Mouse (Mus musculus): ENCODE measurements around the gene Gm20388. TPM values are rescaled to one million over a fixed set of nuclear protein-coding genes. Genes with fewer than 3 reads are reported as not detected.

Gene Gm20388
- polyA plus RNA-seq, 1 experiment, result 49.7 TPM

DNA sequence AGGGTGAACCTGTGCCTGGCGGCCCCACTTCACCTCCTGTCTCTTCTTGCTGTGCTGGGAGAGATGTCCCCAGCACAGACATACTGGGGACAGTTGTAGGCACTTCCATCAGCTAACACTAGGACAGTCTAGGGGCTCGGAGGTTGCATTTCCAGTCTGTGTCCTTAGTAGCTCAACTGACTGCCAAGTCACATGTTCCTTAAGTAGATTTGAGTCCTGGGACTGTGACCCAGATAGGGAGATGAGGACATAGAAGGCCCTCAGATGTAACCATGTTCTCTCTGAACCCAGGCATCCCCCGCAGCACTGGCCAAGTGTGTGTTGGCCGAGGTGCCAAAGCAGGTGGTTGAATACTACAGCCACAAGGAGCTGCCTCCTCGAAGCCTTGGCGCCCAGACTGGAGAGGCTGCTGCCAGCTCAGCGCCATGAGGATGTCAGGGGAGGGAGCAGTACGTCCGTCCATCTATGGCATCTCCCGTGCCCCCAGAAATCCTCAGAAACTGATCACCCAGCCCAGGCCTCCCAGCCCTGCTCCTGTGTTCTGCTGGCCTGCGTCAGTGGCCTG is 3223.6 kb downstream of the Gm20388 start:
- no peaks in the 10 kb centered on the region for H3K36me3 ChIP-seq (ENCODE audit: control insufficient read depth, insufficient read depth, low read length)
- no peak overlapping the region for H3K4me3 ChIP-seq (ENCODE audit: insufficient read depth, low read depth, low read length)
- WGBS, result 93% methylated on average over 11 of the region's 11 CpGs
- H3K27ac ChIP-seq (ENCODE audit: insufficient read depth, low read depth, low read length), result no peak overlapping the region
- no peak for TF ChIP-seq CTCF (conservative IDR thresholded peaks at IDR 0.05; ENCODE audit: insufficient read depth, insufficient read length, low read depth, low read length)
- no peak for TF ChIP-seq POLR2A (IDR thresholded peaks at IDR 0.05; ENCODE audit: low read depth, low read length)
- H3K27me3 ChIP-seq (replicated peaks; ENCODE audit: control insufficient read depth, insufficient read depth, low read length), result no peaks in the 10 kb centered on the region
- no peaks in the 10 kb centered on the region; the same call in 1 of the 2 replicates for H3K4me1 ChIP-seq (ENCODE audit: control insufficient read depth, insufficient read depth, low read length)
- DNase-seq, result no peak

DNA sequence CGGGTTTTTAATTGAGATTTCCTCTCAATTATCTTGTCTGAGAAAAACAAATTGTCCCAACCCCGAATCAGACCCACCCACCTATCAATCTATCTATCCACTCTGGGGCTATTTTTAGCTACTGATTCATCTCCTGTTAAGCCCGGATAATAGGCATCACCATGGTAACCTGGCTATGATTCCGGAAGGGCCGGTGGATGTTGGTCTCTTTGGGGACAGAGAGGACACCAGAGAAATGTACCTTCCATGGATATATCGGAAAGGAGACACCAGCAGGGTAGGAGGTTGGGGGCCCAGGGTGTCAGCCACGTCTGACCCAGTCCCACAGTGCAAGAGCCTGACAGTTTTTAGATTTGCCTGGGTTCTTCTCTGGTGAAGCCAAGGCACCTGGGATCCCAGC is 3224.8 kb downstream of the Gm20388 start:
- DNase-seq, result peak; percentile 55
- H3K27ac ChIP-seq (ENCODE audit: insufficient read depth, low read depth, low read length), result no peak overlapping the region
- H3K27me3 ChIP-seq (replicated peaks; ENCODE audit: control insufficient read depth, insufficient read depth, low read length), result no peaks in the 10 kb centered on the region
- no peak overlapping the region for H3K4me3 ChIP-seq (ENCODE audit: insufficient read depth, low read depth, low read length)
- TF ChIP-seq CTCF (conservative IDR thresholded peaks at IDR 0.05; ENCODE audit: insufficient read depth, insufficient read length, low read depth, low read length), result no peak
- TF ChIP-seq POLR2A (IDR thresholded peaks at IDR 0.05; ENCODE audit: low read depth, low read length), result no peak
- no peaks in the 10 kb centered on the region for H3K36me3 ChIP-seq (ENCODE audit: control insufficient read depth, insufficient read depth, low read length)
- no peaks in the 10 kb centered on the region; the same call in 1 of the 2 replicates for H3K4me1 ChIP-seq (ENCODE audit: control insufficient read depth, insufficient read depth, low read length)
- 32% methylated on average over 7 of the region's 7 CpGs for WGBS

DNA sequence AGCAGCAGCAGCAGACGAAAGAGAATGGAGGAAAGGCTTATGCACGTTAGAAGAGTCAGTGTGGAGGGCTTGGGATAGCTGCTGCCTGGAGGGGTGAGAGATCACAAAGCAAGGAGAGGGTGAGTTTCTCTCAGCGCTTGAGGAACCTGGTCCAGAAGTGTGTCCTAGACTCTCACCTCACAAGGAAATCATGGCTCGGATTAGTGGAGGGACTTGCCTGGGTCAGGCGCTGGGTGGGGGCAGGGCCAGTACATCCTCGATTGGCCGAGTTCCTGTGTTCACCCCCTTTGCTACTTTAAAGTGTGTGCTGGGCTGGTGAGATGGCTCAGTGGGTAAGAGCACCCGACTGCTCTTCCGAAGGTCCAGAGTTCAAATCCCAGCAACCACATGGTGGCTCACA is 3225.2 kb downstream of the Gm20388 start:
- no peaks in the 10 kb centered on the region for H3K27me3 ChIP-seq (replicated peaks; ENCODE audit: control insufficient read depth, insufficient read depth, low read length)
- H3K4me3 ChIP-seq (ENCODE audit: insufficient read depth, low read depth, low read length), result no peak overlapping the region
- no peaks in the 10 kb centered on the region for H3K36me3 ChIP-seq (ENCODE audit: control insufficient read depth, insufficient read depth, low read length)
- WGBS, result 50% methylated on average over 9 of the region's 9 CpGs
- TF ChIP-seq CTCF (conservative IDR thresholded peaks at IDR 0.05; ENCODE audit: insufficient read depth, insufficient read length, low read depth, low read length) (no peak), POLR2A (IDR thresholded peaks at IDR 0.05; ENCODE audit: low read depth, low read length) (no peak)
- no peaks in the 10 kb centered on the region; the same call in 1 of the 2 replicates for H3K4me1 ChIP-seq (ENCODE audit: control insufficient read depth, insufficient read depth, low read length)
- DNase-seq, result no peak
- H3K27ac ChIP-seq (ENCODE audit: insufficient read depth, low read depth, low read length), result no peak overlapping the region

DNA sequence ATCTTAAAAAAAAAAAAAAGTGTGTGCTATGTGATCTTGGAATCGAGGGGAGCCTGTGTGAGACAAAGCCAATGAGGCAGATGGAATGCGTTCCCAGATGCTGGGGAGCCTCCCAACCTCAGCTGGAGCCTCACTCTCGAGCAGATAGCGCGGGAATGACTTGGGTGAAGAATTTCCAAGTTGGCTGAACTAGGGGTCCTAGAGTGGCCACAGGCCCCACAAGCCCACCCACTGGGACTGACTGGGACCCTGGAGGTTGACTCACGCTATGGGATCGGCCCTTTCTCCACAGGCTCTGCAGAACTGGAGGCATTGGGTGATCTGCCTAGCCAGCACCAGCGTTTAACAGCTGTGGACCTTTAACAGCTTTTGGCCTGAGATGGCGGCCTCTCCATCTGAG is 3225.6 kb downstream of the Gm20388 start:
- no peak overlapping the region for H3K27ac ChIP-seq (ENCODE audit: insufficient read depth, low read depth, low read length)
- no peak for TF ChIP-seq CTCF (conservative IDR thresholded peaks at IDR 0.05; ENCODE audit: insufficient read depth, insufficient read length, low read depth, low read length)
- TF ChIP-seq POLR2A (IDR thresholded peaks at IDR 0.05; ENCODE audit: low read depth, low read length), result no peak
- H3K27me3 ChIP-seq (replicated peaks; ENCODE audit: control insufficient read depth, insufficient read depth, low read length), result no peaks in the 10 kb centered on the region
- no peaks in the 10 kb centered on the region for H3K36me3 ChIP-seq (ENCODE audit: control insufficient read depth, insufficient read depth, low read length)
- WGBS, result 85% methylated on average over 9 of the region's 9 CpGs
- H3K4me1 ChIP-seq (ENCODE audit: control insufficient read depth, insufficient read depth, low read length), result no peaks in the 10 kb centered on the region
- H3K4me3 ChIP-seq (ENCODE audit: insufficient read depth, low read depth, low read length), result no peak overlapping the region
- DNase-seq, result no peak

DNA sequence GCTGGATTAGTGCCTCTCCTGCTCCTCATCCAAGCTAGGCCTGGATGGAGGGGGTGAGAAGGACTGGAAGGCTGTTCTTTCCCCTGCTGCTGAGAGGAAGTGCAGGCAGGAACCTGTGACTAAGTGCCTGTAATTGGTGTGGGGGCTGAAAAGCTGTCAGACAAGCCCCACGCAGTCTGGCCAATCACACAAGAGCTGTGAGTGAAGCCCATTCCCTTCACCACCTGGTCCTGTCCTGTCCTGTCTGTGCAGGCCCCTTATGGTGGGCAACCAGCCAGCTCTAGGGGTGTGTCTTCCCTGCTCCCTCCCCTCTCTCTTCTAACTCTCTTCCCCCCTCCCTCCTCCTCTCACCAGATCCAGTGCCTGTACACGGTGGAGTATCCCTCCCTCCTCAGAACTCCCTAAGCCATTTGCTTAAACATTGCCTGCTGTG is 3227.0 kb downstream of the Gm20388 start:
- Histone ChIP-seq H3K4me1 (ENCODE audit: control insufficient read depth, insufficient read depth, low read length) (no peaks in the 10 kb centered on the region), H3K4me3 (ENCODE audit: insufficient read depth, low read depth, low read length) (no peak overlapping the region), H3K27ac (ENCODE audit: insufficient read depth, low read depth, low read length) (no peak overlapping the region), H3K36me3 (ENCODE audit: control insufficient read depth, insufficient read depth, low read length) (no peaks in the 10 kb centered on the region), H3K27me3 (replicated peaks; ENCODE audit: control insufficient read depth, insufficient read depth, low read length) (no peaks in the 10 kb centered on the region)
- DNase-seq, result no peak
- TF ChIP-seq CTCF (conservative IDR thresholded peaks at IDR 0.05; ENCODE audit: insufficient read depth, insufficient read length, low read depth, low read length), result no peak
- no peak for TF ChIP-seq POLR2A (IDR thresholded peaks at IDR 0.05; ENCODE audit: low read depth, low read length)
- WGBS, result 28% methylated on average over 2 of the region's 2 CpGs

DNA sequence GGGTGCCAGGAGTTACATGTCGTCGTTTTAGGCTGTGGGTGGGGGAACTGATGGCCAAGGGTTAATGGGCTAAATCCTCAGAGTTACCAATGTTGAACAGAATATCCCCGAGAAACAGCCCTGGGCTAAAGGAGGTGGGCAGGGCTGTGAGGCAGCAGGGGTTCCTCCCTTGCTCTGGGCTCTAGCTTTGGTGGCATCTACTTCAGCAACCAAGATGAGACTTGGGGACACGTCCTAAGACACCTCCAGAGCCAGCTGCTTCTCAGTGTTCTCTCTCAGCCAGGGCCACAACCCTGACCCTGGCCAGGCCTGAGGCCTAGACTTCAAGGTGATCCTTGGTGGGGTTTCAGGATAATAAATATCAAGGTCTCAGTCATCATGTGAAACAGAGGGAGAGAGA is 3228.1 kb downstream of the Gm20388 start:
- H3K4me3 ChIP-seq (ENCODE audit: insufficient read depth, low read depth, low read length), result no peak overlapping the region
- DNase-seq, result no peak
- WGBS, result 68% methylated on average over 4 of the region's 4 CpGs
- H3K4me1 ChIP-seq (ENCODE audit: control insufficient read depth, insufficient read depth, low read length), result no peaks in the 10 kb centered on the region
- H3K36me3 ChIP-seq (ENCODE audit: control insufficient read depth, insufficient read depth, low read length), result no peaks in the 10 kb centered on the region
- TF ChIP-seq POLR2A (IDR thresholded peaks at IDR 0.05; ENCODE audit: low read depth, low read length), result no peak
- no peak for TF ChIP-seq CTCF (conservative IDR thresholded peaks at IDR 0.05; ENCODE audit: insufficient read depth, insufficient read length, low read depth, low read length)
- H3K27ac ChIP-seq (ENCODE audit: insufficient read depth, low read depth, low read length), result no peak overlapping the region
- H3K27me3 ChIP-seq (replicated peaks; ENCODE audit: control insufficient read depth, insufficient read depth, low read length), result no peaks in the 10 kb centered on the region

DNA sequence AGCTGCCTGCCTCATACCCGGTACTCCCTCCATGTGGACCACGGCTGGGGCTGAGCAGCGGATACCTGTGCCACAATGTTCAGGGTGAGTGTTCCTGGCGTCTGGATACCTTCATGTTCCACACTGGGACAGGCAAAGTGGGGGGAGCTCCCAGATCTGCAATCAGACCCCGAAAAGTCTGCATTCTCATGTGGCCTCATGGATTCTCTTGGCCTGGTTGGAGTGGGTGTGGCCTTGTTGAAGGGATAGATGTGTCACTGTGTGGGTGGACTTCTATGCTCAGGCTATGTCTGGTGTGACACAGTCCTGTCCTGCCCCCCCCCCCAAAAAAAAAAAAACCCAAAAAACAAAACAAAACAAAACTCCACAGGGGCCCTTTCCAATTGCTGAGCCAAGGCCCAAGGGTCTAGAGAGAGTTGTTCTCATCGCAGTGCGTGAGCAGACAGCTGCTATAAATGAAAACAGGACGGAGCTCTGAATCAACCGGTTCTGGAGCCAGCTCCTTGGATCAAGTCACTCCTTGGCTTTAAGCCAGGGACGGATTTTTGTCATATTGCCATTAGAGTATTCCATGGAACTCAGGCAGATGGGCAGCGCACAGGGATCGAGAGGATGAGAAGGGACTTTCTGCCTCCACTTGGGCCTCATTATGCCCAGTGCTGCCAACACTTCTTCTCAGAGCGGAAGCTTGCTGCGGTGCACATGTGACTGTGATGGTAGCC is 3231.3 kb downstream of the Gm20388 start:
- Histone ChIP-seq H3K4me3 (ENCODE audit: insufficient read depth, low read depth, low read length) (no peak overlapping the region), H3K27ac (ENCODE audit: insufficient read depth, low read depth, low read length) (peak overlapping the region; percentile 68; the same call in 1 of the 2 replicates), H3K27me3 (replicated peaks; ENCODE audit: control insufficient read depth, insufficient read depth, low read length) (no peaks in the 10 kb centered on the region), H3K4me1 (ENCODE audit: control insufficient read depth, insufficient read depth, low read length) (no peaks in the 10 kb centered on the region), H3K36me3 (ENCODE audit: control insufficient read depth, insufficient read depth, low read length) (no peaks in the 10 kb centered on the region)
- peak; percentile 90 for DNase-seq
- TF ChIP-seq CTCF (conservative IDR thresholded peaks at IDR 0.05; ENCODE audit: insufficient read depth, insufficient read length, low read depth, low read length) (no peak), POLR2A (IDR thresholded peaks at IDR 0.05; ENCODE audit: low read depth, low read length) (no peak)
- 57% methylated on average over 14 of the region's 14 CpGs for WGBS

Measured in kidney, adult 2 months (tissue).